Mouse (Mus musculus) hindbrain, postnatal 0 days (tissue): ENCODE results near the gene Borcs7. TPM values are rescaled to one million over a fixed set of nuclear protein-coding genes. Genes with fewer than 3 reads are reported as not detected.
"Not testable (repeated sequence)": the region's sequence is repeated elsewhere in the genome, so short reads cannot be mapped to it uniquely, and the experiment has no call there.

Experiments used
- ATAC-seq: fragments of 200-750 bp; cut with Nextera tagmentation; 2 replicates; pipeline ENCODE4 v1.8.0; 2017; ENCODE audit warnings: mild to moderate bottlenecking, moderate TSS enrichment, moderate library complexity
- DNase-seq: peaks from one replicate; pipeline ENCODE4 v3.0.0-alpha.2; 2015; ENCODE audit warnings: low spot score
- H3K27ac ChIP-seq: fragments of 300-500 bp; sonication (generic); 2 replicates; pipeline ENCODE4 v1.5.1; 2014; ENCODE audit warnings: mild to moderate bottlenecking
- H3K27me3 ChIP-seq: fragments of 300-500 bp; sonication (generic); 2 replicates; pipeline ENCODE4 v1.6.1; 2014; ENCODE audit warnings: low read length, mixed read lengths; ENCODE audit not compliant: insufficient read depth
- H3K36me3 ChIP-seq: fragments of 300-500 bp; sonication (generic); 2 replicates; pipeline ENCODE4 v1.6.1; 2014; ENCODE audit warnings: low read length, mixed read lengths; ENCODE audit not compliant: insufficient read depth
- H3K4me1 ChIP-seq: fragments of 300-500 bp; sonication (generic); 2 replicates; pipeline ENCODE4 v1.6.1; 2014; ENCODE audit warnings: antibody characterized with exemption, low read length, mixed read lengths; ENCODE audit not compliant: insufficient read depth
- H3K4me2 ChIP-seq: fragments of 300-500 bp; sonication (generic); 2 replicates; pipeline ENCODE4 v1.6.1; 2014; ENCODE audit warnings: low read depth, mild to moderate bottlenecking, low read length, moderate library complexity, mixed read lengths
- H3K4me3 ChIP-seq: fragments of 300-500 bp; sonication (generic); 2 replicates; pipeline ENCODE4 v1.5.1; 2014; ENCODE audit warnings: low read length
- H3K9ac ChIP-seq: fragments of 300-500 bp; sonication (generic); replicated peaks from 2 replicates; pipeline ENCODE4 v1.6.1; 2014; ENCODE audit warnings: mild to moderate bottlenecking, low read length, moderate library complexity, mixed read lengths
- H3K9me3 ChIP-seq: fragments of 300-500 bp; sonication (generic); 2 replicates; pipeline ENCODE4 v1.6.1; 2016; ENCODE audit warnings: low read length, mixed read lengths
- CTCF ChIP-seq: IDR thresholded peaks from 2 replicates; pipeline ENCODE4 v1.5.1; 2016; ENCODE audit warnings: antibody characterized with exemption, control low read depth, low read depth
- WGBS: fragments of 180-500 bp; shearing (Covaris S2); extraction: QIAGEN DNeasy Blood & Tissue Kit; methylation state at CpG from one replicate; pipeline ENCODE4 v1.1.7; 2014; 5-methylcytosine and 5-hydroxymethylcytosine counted together
- polyA plus RNA-seq: library from polyadenylated mRNA; unstranded; fragments of >200 nt; fragmentation: Nextera tagmentation; extraction: Ambion mirVana; gene quantifications from 2 replicates; pipeline ENCODE4 v1.2.1, GENCODE M21; 2015
- total RNA-seq: library from RNA; depleted of rRNA; stranded (reverse); fragments of >200 nt; gene quantifications from 2 replicates; pipeline ENCODE4 v1.2.3, GENCODE M21; 2014

Borcs7 gene
- total and polyA plus RNA-seq, 2 experiments from 2014 or later, result 11.2 to 37.1 TPM

GRCm38 (mm10) chr19:46727140-46727736 lies 37.5 kb downstream of the Borcs7 start:
- H3K4me3 ChIP-seq, result no peak overlapping the region
- H3K9me3 ChIP-seq, result no peaks in the 10 kb centered on the region
- WGBS, result 47% methylated on average over 8 of the region's 8 CpGs
- H3K4me1 ChIP-seq, result no peaks in the 10 kb centered on the region
- TF ChIP-seq CTCF, result no peak
- H3K4me2 ChIP-seq, result no peak overlapping the region
- H3K27ac ChIP-seq, result no peak overlapping the region
- no peak overlapping the region for H3K9ac ChIP-seq
- DNase-seq, result peak; percentile 42
- ATAC-seq, result no peak; the same call in 1 of the 2 replicates
- H3K36me3 ChIP-seq, result no peaks in the 10 kb centered on the region
- H3K27me3 ChIP-seq, result no peaks in the 10 kb centered on the region

- no peaks in the 10 kb centered on the region for H3K36me3 ChIP-seq
- DNase-seq, result no peak
- no peak for TF ChIP-seq CTCF
Observed at GRCm38 (mm10) chr19:46727945-46728540, 38.3 kb downstream of the Borcs7 start.

GRCm38 (mm10) chr19:46728909-46729308 lies 39.2 kb downstream of the Borcs7 start:
- no peaks in the 10 kb centered on the region for H3K36me3 ChIP-seq
- H3K4me1 ChIP-seq, result no peaks in the 10 kb centered on the region
- H3K4me2 ChIP-seq, result no peak overlapping the region
- no peaks in the 10 kb centered on the region for H3K9me3 ChIP-seq
- no peak overlapping the region for H3K27ac ChIP-seq
- no peak overlapping the region for H3K9ac ChIP-seq
- no peak overlapping the region for H3K4me3 ChIP-seq
- H3K27me3 ChIP-seq, result no peaks in the 10 kb centered on the region
- no peak for DNase-seq
- 83% methylated on average over 3 of the region's 3 CpGs for WGBS
- no peak for TF ChIP-seq CTCF
- ATAC-seq, result no peak

More at GRCm38 (mm10) chr19:46727945-46728540, 38.3 kb downstream of the Borcs7 start:
- no peak overlapping the region for H3K27ac ChIP-seq
- H3K9ac ChIP-seq, result no peak overlapping the region
- WGBS, result 75% methylated on average over 11 of the region's 11 CpGs
- H3K4me1 ChIP-seq, result no peaks in the 10 kb centered on the region
- H3K4me3 ChIP-seq, result no peak overlapping the region
- H3K9me3 ChIP-seq, result no peaks in the 10 kb centered on the region
- ATAC-seq, result no peak
- H3K4me2 ChIP-seq, result no peak overlapping the region
- no peaks in the 10 kb centered on the region for H3K27me3 ChIP-seq

DNA sequence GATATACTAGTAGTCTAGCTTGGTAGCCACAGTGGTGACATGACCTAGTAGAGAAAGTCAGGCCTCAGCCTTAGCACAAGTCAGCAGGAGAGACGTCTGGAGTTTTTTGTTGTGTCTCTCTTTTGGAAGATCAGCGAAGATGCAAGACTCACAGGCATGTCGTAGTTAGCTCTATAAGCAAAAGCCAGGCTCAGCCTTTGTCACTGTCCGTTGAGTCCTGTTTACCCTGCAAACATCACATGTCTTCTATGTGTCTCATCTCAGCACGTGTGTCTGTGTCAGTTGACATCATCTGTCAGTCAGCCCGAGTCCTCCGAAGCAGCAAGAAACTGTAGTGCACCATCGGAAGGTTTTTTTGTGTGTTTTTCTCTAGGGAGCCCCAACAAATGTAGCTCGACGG lies 41.6 kb downstream of the Borcs7 start:
- 90% methylated on average over 10 of the region's 10 CpGs for WGBS
- Histone ChIP-seq H3K4me3 (no peak overlapping the region), H3K9ac (no peak overlapping the region), H3K36me3 (no peaks in the 10 kb centered on the region), H3K27ac (no peak overlapping the region), H3K9me3 (no peaks in the 10 kb centered on the region), H3K27me3 (no peaks in the 10 kb centered on the region), H3K4me1 (no peaks in the 10 kb centered on the region), H3K4me2 (no peak overlapping the region)
- no peak for TF ChIP-seq CTCF
- DNase-seq, result no peak
- ATAC-seq, result no peak

GRCm38 (mm10) chr19:46732673-46733072 lies 43.0 kb downstream of the Borcs7 start:
- not testable (repeated sequence) for H3K9ac ChIP-seq, H3K36me3 ChIP-seq, H3K4me1 ChIP-seq, H3K4me3 ChIP-seq, H3K4me2 ChIP-seq, H3K27me3 ChIP-seq, H3K9me3 ChIP-seq, DNase-seq, H3K27ac ChIP-seq, ATAC-seq
- WGBS, result 93% methylated on average over 5 of the region's 5 CpGs
- peak; percentile 21; the same call in 1 of the 2 replicates for TF ChIP-seq CTCF

GRCm38 (mm10) chr19:46733626-46734025 lies 43.9 kb downstream of the Borcs7 start:
- ATAC-seq (no peak), DNase-seq (no peak)
- Histone ChIP-seq H3K4me3 (no peak overlapping the region), H3K36me3 (no peaks in the 10 kb centered on the region), H3K4me2 (no peak overlapping the region), H3K9me3 (no peaks in the 10 kb centered on the region), H3K27me3 (no peaks in the 10 kb centered on the region), H3K27ac (no peak overlapping the region), H3K9ac (no peak overlapping the region), H3K4me1 (no peaks in the 10 kb centered on the region)
- no peak for TF ChIP-seq CTCF
- 87% methylated on average over 7 of the region's 7 CpGs for WGBS

DNA sequence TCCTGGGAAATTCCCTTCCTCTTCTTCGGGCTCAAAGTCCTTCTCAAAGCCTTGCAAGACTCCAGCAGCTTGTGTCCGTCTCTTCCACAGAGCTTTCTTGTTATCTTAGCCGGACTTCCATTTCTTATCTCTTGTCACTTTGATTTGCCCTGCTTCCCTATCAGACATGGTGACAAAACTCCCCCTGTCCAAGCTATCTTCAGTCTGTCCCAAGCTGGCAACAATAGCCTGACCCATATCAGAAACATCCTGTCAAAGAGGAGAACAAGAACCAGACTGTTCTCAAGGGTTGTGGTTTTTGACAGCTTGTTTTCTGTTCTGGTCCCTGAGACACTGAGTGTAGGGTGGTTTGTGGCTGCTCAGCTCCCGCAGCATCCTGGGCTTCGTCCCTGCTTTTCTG lies 45.5 kb downstream of the Borcs7 start:
- no peaks in the 10 kb centered on the region for H3K9me3 ChIP-seq
- H3K36me3 ChIP-seq, result no peaks in the 10 kb centered on the region
- 63% methylated on average over 5 of the region's 5 CpGs for WGBS
- ATAC-seq (no peak), DNase-seq (no peak)
- H3K27ac ChIP-seq, result peak overlapping the region; percentile 45; the same call in 1 of the 2 replicates
- H3K4me2 ChIP-seq, result no peak overlapping the region
- no peak for TF ChIP-seq CTCF
- H3K9ac ChIP-seq, result no peak overlapping the region
- no peak overlapping the region for H3K4me3 ChIP-seq
- no peaks in the 10 kb centered on the region for H3K27me3 ChIP-seq
- H3K4me1 ChIP-seq, result no peaks in the 10 kb centered on the region
